ENCODE assay signal across 10 mouse cellular contexts in the genomic region with DNA sequence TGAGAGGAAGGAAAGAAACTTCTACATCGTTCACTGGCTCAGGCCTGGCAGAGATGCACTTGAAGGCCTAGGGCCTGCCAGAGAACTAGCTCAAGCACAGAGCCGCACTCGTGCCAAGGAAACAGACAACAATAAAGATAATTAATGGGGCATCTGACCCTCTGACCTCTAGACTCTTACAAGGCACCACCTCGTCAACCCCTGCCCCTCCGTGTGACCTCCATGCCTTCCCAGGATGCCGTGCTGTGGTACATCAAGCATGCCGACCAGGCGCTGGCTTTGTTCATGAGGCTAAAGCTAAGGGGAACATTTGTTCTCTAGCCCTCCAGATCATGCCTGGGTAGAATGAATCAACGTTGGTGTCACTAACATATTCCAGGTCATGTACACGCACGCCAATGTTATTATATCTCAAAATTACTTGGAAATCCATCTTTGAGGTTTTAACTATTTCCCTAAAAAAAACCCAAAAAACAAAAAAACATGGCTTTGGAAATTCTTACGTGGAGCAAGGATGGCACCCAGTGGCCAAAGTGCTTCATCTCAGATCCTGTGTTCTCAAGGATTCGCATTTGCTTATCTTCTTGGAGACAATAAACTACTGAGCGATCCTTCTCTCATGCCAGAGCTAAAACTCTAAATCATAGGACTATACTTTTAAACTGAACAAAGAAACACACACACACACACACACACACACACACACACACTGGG.
DNase-seq lines count a peak whose midpoint lies in the region; ATAC-seq and TF ChIP-seq lines count a peak whose summit lies in the region.
"Had no signal": no experiment of that assay in that cellular context is flagged by ENCODE, and none has a peak within 500 bp of the region (broad histone marks: within the 10 kb centered on the region; RNA-seq: fewer than 3 reads in every experiment).

No protein-coding gene starts in this region.

- no peaks in the 10 kb centered on the region for H3K4me1 ChIP-seq in forebrain, postnatal 0 days (ENCODE audit: insufficient read depth)
- peaks cover 13% of the 10 kb centered on the region; the same call in 1 of the 2 replicates for H3K4me1 ChIP-seq in forebrain, embryonic 10.5 days
- peaks cover 22% of the 10 kb centered on the region for H3K4me1 ChIP-seq in midbrain, embryonic 10.5 days
- no peaks in the 10 kb centered on the region; the same call in 1 of the 2 replicates for H3K4me1 ChIP-seq in midbrain, embryonic 13.5 days (replicated peaks)
- no peaks in the 10 kb centered on the region for H3K4me1 ChIP-seq in hindbrain, embryonic 16.5 days (ENCODE audit: control insufficient read depth, insufficient read depth, low read depth, low read length)

- peak; percentile 70 for TF ChIP-seq CTCF in forebrain, postnatal 0 days (IDR thresholded peaks at IDR 0.05; ENCODE audit: low read depth)

- no peaks in the 10 kb centered on the region for H3K36me3 ChIP-seq in forebrain, postnatal 0 days (ENCODE audit: insufficient read depth)
- no peaks in the 10 kb centered on the region for H3K36me3 ChIP-seq in forebrain, embryonic 10.5 days (replicated peaks)
- H3K36me3 ChIP-seq in midbrain, embryonic 10.5 days, result no peaks in the 10 kb centered on the region
- H3K36me3 ChIP-seq in midbrain, embryonic 13.5 days, result no peaks in the 10 kb centered on the region
- H3K36me3 ChIP-seq in hindbrain, embryonic 16.5 days (ENCODE audit: control insufficient read depth, insufficient read depth, low read length), result no peaks in the 10 kb centered on the region
- H3K36me3 ChIP-seq: heart, embryonic 13.5 days had no signal

- no peak overlapping the region for H3K27ac ChIP-seq in forebrain, postnatal 0 days (ENCODE audit: low read depth, low read length)
- no peak overlapping the region for H3K27ac ChIP-seq in forebrain, embryonic 10.5 days
- H3K27ac ChIP-seq in midbrain, embryonic 10.5 days (replicated peaks), result peak overlapping the region; percentile 59
- no peak overlapping the region for H3K27ac ChIP-seq in midbrain, embryonic 13.5 days
- peak overlapping the region; percentile 29; the same call in 1 of the 2 replicates for H3K27ac ChIP-seq in hindbrain, embryonic 16.5 days (ENCODE audit: low read depth, low read length)
- H3K27ac ChIP-seq: heart, embryonic 13.5 days had no signal

- no peaks in the 10 kb centered on the region for H3K9me3 ChIP-seq in forebrain, postnatal 0 days (ENCODE audit: low read length)
- no peaks in the 10 kb centered on the region for H3K9me3 ChIP-seq in forebrain, embryonic 10.5 days
- no peaks in the 10 kb centered on the region for H3K9me3 ChIP-seq in midbrain, embryonic 10.5 days (replicated peaks)
- no peaks in the 10 kb centered on the region for H3K9me3 ChIP-seq in midbrain, embryonic 13.5 days
- no peaks in the 10 kb centered on the region for H3K9me3 ChIP-seq in hindbrain, embryonic 16.5 days (ENCODE audit: control insufficient read depth, low read length)
- H3K9me3 ChIP-seq: heart, embryonic 13.5 days had no signal

- peak; percentile 81 for DNase-seq in forebrain, postnatal 0 days
- no peak for DNase-seq in forebrain, embryonic 10.5 days (ENCODE audit: extremely low spot score, low spot score)
- peak; percentile 42 for DNase-seq in midbrain, embryonic 10.5 days (ENCODE audit: low spot score)
- DNase-seq in retina, postnatal 1 day, result peak; percentile 36
- DNase-seq in thymus, postnatal 14 days, result no peak
- no peak for DNase-seq in left cerebral cortex, adult 18-20 months (ENCODE audit: low spot score in 2 of 2)
- DNase-seq: cerebellum, adult 8-10 months had no signal

- H3K27me3 ChIP-seq in forebrain, postnatal 0 days (ENCODE audit: insufficient read depth, low read length), result no peaks in the 10 kb centered on the region
- no peaks in the 10 kb centered on the region; the same call in 1 of the 2 replicates for H3K27me3 ChIP-seq in forebrain, embryonic 10.5 days (ENCODE audit: poor library complexity, severe bottlenecking)
- peaks cover 21% of the 10 kb centered on the region; the same call in 1 of the 2 replicates for H3K27me3 ChIP-seq in midbrain, embryonic 10.5 days (ENCODE audit: low read depth, poor library complexity, severe bottlenecking)
- H3K27me3 ChIP-seq in midbrain, embryonic 13.5 days, result no peaks in the 10 kb centered on the region
- no peaks in the 10 kb centered on the region; the same call in 1 of the 2 replicates for H3K27me3 ChIP-seq in hindbrain, embryonic 16.5 days (replicated peaks; ENCODE audit: control insufficient read depth, insufficient read depth, low read length)
- H3K27me3 ChIP-seq: heart, embryonic 13.5 days had no signal

- ATAC-seq in forebrain, postnatal 0 days, result peak; percentile 45; the same call in 1 of the 2 replicates
- no peak for ATAC-seq in midbrain, embryonic 13.5 days
- ATAC-seq in hindbrain, embryonic 16.5 days, result peak; percentile 53; the same call in 1 of the 2 replicates

- no peak overlapping the region for H3K4me2 ChIP-seq in forebrain, postnatal 0 days (ENCODE audit: low read depth)
- no peak overlapping the region for H3K4me2 ChIP-seq in midbrain, embryonic 13.5 days (replicated peaks)
- no peak overlapping the region for H3K4me2 ChIP-seq in hindbrain, embryonic 16.5 days (ENCODE audit: low read length)
- H3K4me2 ChIP-seq: heart, embryonic 13.5 days had no signal

- H3K9ac ChIP-seq in forebrain, postnatal 0 days, result 0 out of 2 replicates have a peak overlapping the region, but pooled peaks have one; percentile 6
- no peak overlapping the region for H3K9ac ChIP-seq in midbrain, embryonic 13.5 days (replicated peaks)
- H3K9ac ChIP-seq in hindbrain, embryonic 16.5 days (ENCODE audit: low read depth, low read length), result no peak overlapping the region
- H3K9ac ChIP-seq: heart, embryonic 13.5 days had no signal

- H3K4me3 ChIP-seq in forebrain, postnatal 0 days (ENCODE audit: low read depth, low read length), result no peak overlapping the region
- no peak overlapping the region for H3K4me3 ChIP-seq in forebrain, embryonic 10.5 days
- no peak overlapping the region for H3K4me3 ChIP-seq in midbrain, embryonic 10.5 days
- no peak overlapping the region for H3K4me3 ChIP-seq in midbrain, embryonic 13.5 days (replicated peaks)
- H3K4me3 ChIP-seq in hindbrain, embryonic 16.5 days (ENCODE audit: low read length), result no peak overlapping the region
- H3K4me3 ChIP-seq: heart, embryonic 13.5 days had no signal

- WGBS in forebrain, postnatal 0 days, result 64% methylated on average over 14 of the region's 14 CpGs
- 64% methylated on average over 14 of the region's 14 CpGs for WGBS in forebrain, embryonic 10.5 days
- 47% methylated on average over 14 of the region's 14 CpGs for WGBS in midbrain, embryonic 10.5 days
- WGBS in midbrain, embryonic 13.5 days, result 49% methylated on average over 14 of the region's 14 CpGs
- 31% methylated on average over 14 of the region's 14 CpGs for WGBS in hindbrain, embryonic 16.5 days

Comparison
In these comparisons a context has a peak if more than half of its experiments do, and no peak if none do; other contexts are left out.
1. DNase-seq: peak in forebrain, postnatal 0 days (single experiment), midbrain, embryonic 10.5 days (single experiment) and retina, postnatal 1 day (single experiment); none in forebrain, embryonic 10.5 days (single experiment), thymus, postnatal 14 days (single experiment) and left cerebral cortex, adult 18-20 months (0 of 2).
2. H3K27ac ChIP-seq: peak in midbrain, embryonic 10.5 days (single experiment) and hindbrain, embryonic 16.5 days (single experiment); none in forebrain, postnatal 0 days (single experiment), forebrain, embryonic 10.5 days (single experiment) and midbrain, embryonic 13.5 days (single experiment).